Mouse (Mus musculus): Measurements from ENCODE around the gene Greb1. TPM values are rescaled to one million over a fixed set of nuclear protein-coding genes. Genes with fewer than 3 reads are reported as not detected.

The Greb1 gene
- polyA plus RNA-seq (2015; fragmentation: Nextera tagmentation; extraction: Ambion mirVana) = 0.24 and 0.30 TPM in 2 replicates

GRCm38 (mm10) chr12:16800259-16800958 is at the start of gene Greb1:
Gene Greb1 (minus strand): TSS chr12:16800886.

DNA sequence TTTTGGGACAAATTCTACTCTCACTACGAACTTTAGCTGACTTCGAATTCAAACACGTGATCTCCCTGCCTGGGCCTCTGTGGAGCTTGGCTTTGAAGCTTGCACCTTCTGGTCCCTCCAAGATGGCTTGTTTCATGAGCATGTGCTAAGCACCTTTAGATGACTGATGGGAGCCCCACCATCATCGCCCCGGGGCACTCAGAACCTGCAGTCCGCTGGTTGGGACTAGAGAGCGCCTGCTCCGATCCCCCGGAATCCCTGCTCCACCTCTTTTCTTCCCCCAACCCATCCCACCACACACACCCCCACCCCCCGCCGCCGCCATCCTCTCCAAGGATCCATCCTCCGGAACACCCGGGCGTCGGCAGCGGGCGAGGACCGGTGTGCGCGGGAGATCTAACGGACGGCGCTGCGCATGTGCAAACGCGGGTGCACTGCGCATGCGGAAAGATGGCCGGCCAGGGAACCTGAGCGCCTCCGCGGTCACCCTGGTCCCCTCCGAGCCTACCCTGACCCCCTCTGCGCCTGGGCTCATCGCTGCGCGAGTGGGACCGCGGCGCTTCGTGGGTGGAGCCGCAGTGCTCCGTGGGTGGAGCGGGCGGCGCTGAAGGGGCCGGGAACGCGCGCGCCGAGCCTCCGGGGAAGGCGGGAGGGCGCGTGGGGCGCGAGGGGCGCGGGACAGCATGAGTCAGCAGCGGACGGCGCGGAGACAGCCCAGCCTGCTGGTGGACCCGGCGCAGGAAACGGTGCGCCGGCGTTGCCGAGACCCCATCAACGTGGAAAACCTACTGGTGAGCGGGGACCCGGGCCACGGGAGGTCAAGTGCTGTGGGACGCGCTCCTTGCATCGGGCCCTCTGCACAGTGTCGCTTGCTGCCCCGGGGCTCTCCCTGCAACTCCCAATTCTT is 10.1 kb upstream of the Greb1 start, which contains the start of gene E2f6:
Gene E2f6, plus strand, starts transcription at position 439 of the 907 bp plus-strand sequence.

GRCm38 (mm10) chr12:16653332-16654093 is 147.2 kb downstream of the Greb1 start, which contains the start of gene Ntsr2:
Gene Ntsr2 (plus strand): TSS chr12:16653382.

Other genes with a start within 250 kb of the Greb1 start
- 9.2 and 9.9 TPM in 2 replicates for gene Lpin1, start 189.9 kb downstream of the Greb1 start, polyA plus RNA-seq (2015; fragmentation: Nextera tagmentation; extraction: Ambion mirVana)
- gene Ntsr2, start 147.5 kb downstream of the Greb1 start, polyA plus RNA-seq (2015; fragmentation: Nextera tagmentation; extraction: Ambion mirVana) = 0.12 TPM in 1 of 2 replicates, not detected in the other
- gene E2f6, start 10.1 kb upstream of the Greb1 start, polyA plus RNA-seq (2015; fragmentation: Nextera tagmentation; extraction: Ambion mirVana) = 18.8 and 20.6 TPM in 2 replicates
- gene Rock2, start 94.0 kb upstream of the Greb1 start, polyA plus RNA-seq (2015; fragmentation: Nextera tagmentation; extraction: Ambion mirVana) = 12.2 and 13.5 TPM in 2 replicates
- gene Pqlc3, start 199.5 kb upstream of the Greb1 start, polyA plus RNA-seq (2015; fragmentation: Nextera tagmentation; extraction: Ambion mirVana) = 16.2 and 19.6 TPM in 2 replicates
- gene 2410004P03Rik, start 210.8 kb upstream of the Greb1 start, polyA plus RNA-seq (2015; fragmentation: Nextera tagmentation; extraction: Ambion mirVana) = 0.48 and 0.79 TPM in 2 replicates